Mouse (Mus musculus): ENCODE data around the gene Lonp1.

GRCm38 (mm10) chr17:56631807-56632206, 5.1 kb upstream of the Lonp1 start:
- TF ChIP-seq CTCF (IDR thresholded peaks at IDR 0.05; ENCODE audit: control insufficient read depth, insufficient read depth, insufficient read length) (no peak), USF1 (IDR thresholded peaks at IDR 0.05; ENCODE audit: low read depth) (no peak), MAX (IDR thresholded peaks at IDR 0.05) (no peak), CEBPB (IDR thresholded peaks at IDR 0.05; ENCODE audit: low read depth) (no peak), MYOD1 (IDR thresholded peaks at IDR 0.05; ENCODE audit: control insufficient read depth, insufficient read length, low read depth) (no peak)
